8 mouse cellular contexts compared by ENCODE assay signal in genomic region chr2:13544193-13544824, GRCm38 (mm10). TPM values are rescaled to one million over a fixed set of nuclear protein-coding genes. Genes with fewer than 3 reads are reported as not detected.
DNase-seq lines count a peak whose midpoint lies in the region; ATAC-seq and TF ChIP-seq lines count a peak whose summit lies in the region.

Gene Trdmt1, minus strand, starts transcription at chr2:13544668.

- peak within 1 kb of the TSS; percentile 75 for H3K4me2 ChIP-seq in heart, embryonic 11.5 days
- H3K4me2 ChIP-seq in kidney, embryonic 15.5 days = peak within 1 kb of the TSS; percentile 64

- H3K27me3 ChIP-seq in heart, embryonic 11.5 days (ENCODE audit: control insufficient read depth, insufficient read depth, low read length) = no peaks in the 10 kb centered on the region
- H3K27me3 ChIP-seq in kidney, embryonic 15.5 days = no peaks in the 10 kb centered on the region

- ATAC-seq in erythroblast, adult 5-6 weeks (replicated peaks; ENCODE audit: low FRiP score, poor library complexity, severe bottlenecking) = peak; percentile 96
- ATAC-seq in heart, embryonic 11.5 days (replicated peaks; ENCODE audit: insufficient number of reproducible peaks, low FRiP score, low TSS enrichment) = peak; percentile 100
- peak; percentile 100 for ATAC-seq in kidney, embryonic 15.5 days (replicated peaks; ENCODE audit: low FRiP score)

- H3K27ac ChIP-seq in heart, embryonic 11.5 days (ENCODE audit: low read depth, low read length) = peak within 1 kb of the TSS; percentile 96
- peak within 1 kb of the TSS; percentile 97 for H3K27ac ChIP-seq in kidney, embryonic 15.5 days

- no peaks in the 10 kb centered on the region for H3K36me3 ChIP-seq in heart, embryonic 11.5 days (ENCODE audit: control insufficient read depth, insufficient read depth, low read length)
- H3K36me3 ChIP-seq in kidney, embryonic 15.5 days = no peaks in the 10 kb centered on the region

- TF ChIP-seq POLR2A in brain, embryonic 14.5 days (IDR thresholded peaks at IDR 0.05; ENCODE audit: borderline replicate concordance, extremely low read depth, insufficient read depth, insufficient read length, poor library complexity, severe bottlenecking) = peak; percentile 62; the same call in 1 of the 2 replicates

- under 1% methylated on average over 35 of the region's 39 CpGs for whole genome bisulfite sequencing in heart, embryonic 11.5 days (ENCODE audit: insufficient replicate concordance)
- under 1% methylated on average over 39 of the region's 39 CpGs for WGBS in kidney, embryonic 15.5 days

- H3K4me1 ChIP-seq in heart, embryonic 11.5 days (ENCODE audit: control insufficient read depth, insufficient read depth, low read length) = no peaks in the 10 kb centered on the region; the same call in 1 of the 2 replicates
- 0 out of 2 replicates have a peak, but pooled peaks cover 10% of the 10 kb centered on the region for H3K4me1 ChIP-seq in kidney, embryonic 15.5 days

- no peak for TF ChIP-seq CTCF in brain, embryonic 14.5 days (IDR thresholded peaks at IDR 0.05; ENCODE audit: borderline replicate concordance, extremely low read depth, insufficient read depth, insufficient read length)

- H3K9me3 ChIP-seq in heart, embryonic 11.5 days (replicated peaks; ENCODE audit: control insufficient read depth, low read length) = no peaks in the 10 kb centered on the region
- no peaks in the 10 kb centered on the region for H3K9me3 ChIP-seq in kidney, embryonic 15.5 days (replicated peaks)

- peak; percentile 90 for DNase-seq in CD4-positive helper T cell, adult 2 months (ENCODE audit: low read depth, low spot score)
- DNase-seq in brain, embryonic 14.5 days (ENCODE audit: low read depth) = peak; percentile 96
- peak; percentile 95 for DNase-seq in liver
- peak; percentile 54 to 77 for DNase-seq in monocyte, adult 2 months (ENCODE audit: low read depth in 1 of 2, low spot score in 2 of 2)
- DNase-seq in spleen, postnatal 14 days (ENCODE audit: low spot score in 2 of 2) = peak; percentile 59 to 66

- H3K9ac ChIP-seq in heart, embryonic 11.5 days (ENCODE audit: low read depth, low read length) = peak within 1 kb of the TSS; percentile 86
- peak within 1 kb of the TSS; percentile 70 for H3K9ac ChIP-seq in kidney, embryonic 15.5 days

- H3K4me3 ChIP-seq in heart, embryonic 11.5 days (ENCODE audit: low read depth, low read length) = peak within 1 kb of the TSS; percentile 75
- H3K4me3 ChIP-seq in kidney, embryonic 15.5 days (replicated peaks) = peak within 1 kb of the TSS; percentile 76

RNA-seq across cellular contexts. Expression of gene Trdmt1, which starts in this region (rescaled TPM):
- polyA plus RNA-seq in brain, embryonic 14.5 days (2012; rRNA removed) = 6.8 and 8.5 TPM in 2 replicates
- total RNA-seq in erythroblast, adult 5-6 weeks (2015; ENCODE audit: low replicate concordance) = 8.6 and 9.2 TPM in 2 replicates
- total RNA-seq in erythroblast, adult 5-6 weeks (2017; ENCODE audit: low replicate concordance) = 2.2 and 3.8 TPM in 2 replicates
- polyA plus RNA-seq in heart, embryonic 11.5 days (2014; fragmentation: Nextera tagmentation; extraction: Ambion mirVana) = 8.2 and 9.0 TPM in 2 replicates
- 13.4 and 13.9 TPM in 2 replicates for polyA plus RNA-seq in kidney, embryonic 15.5 days (2015; fragmentation: Nextera tagmentation; extraction: Ambion mirVana)

Comparison
In these comparisons a context has a peak if more than half of its experiments do, and no peak if none do; other contexts are left out.
1. Peak in every context shown above with its lines: DNase-seq, ATAC-seq, H3K4me3 ChIP-seq and H3K27ac ChIP-seq.